Mouse (Mus musculus): ENCODE results near the gene Hist1h2be.
A peak's percentile ranks its signal among the peaks of the same experiment; 100 is the strongest.

- TF ChIP-seq CTCF (IDR thresholded peaks at IDR 0.05) (peak; percentile 76), EP300 (IDR thresholded peaks at IDR 0.05) (no peak)
These were observed 9.7 kb upstream of the Hist1h2be start for GRCm38 (mm10) chr13:23630653-23631052.
